Mouse (Mus musculus): ENCODE results near the gene P3h2. TPM values are rescaled to one million over a fixed set of nuclear protein-coding genes. Genes with fewer than 3 reads are reported as not detected.
A peak's percentile ranks its signal among the peaks of the same experiment; 100 is the strongest.

The P3h2 gene
- 6.2 and 6.3 TPM in 2 replicates for total RNA-seq (2021)
- long read RNA-seq, experiment 1, partial matches to known transcripts, result 1 of 5 reads
- long read RNA-seq, experiment 1, other reads (novel, unspliced or antisense), result 0 of 5 reads
- long read RNA-seq, experiment 2, partial matches to known transcripts, result 0 of 1 reads
- long read RNA-seq, experiment 2, other reads (novel, unspliced or antisense), result 0 of 1 reads

- DNase-seq, result peak; percentile 75
These were observed at the start of gene P3h2 for GRCm38 (mm10) chr16:26105115-26105974. Gene P3h2 (minus strand): TSS chr16:26105784.

- DNase-seq, result no peak
These were observed 46.7 kb upstream of the P3h2 start for GRCm38 (mm10) chr16:26152258-26152657.

- DNase-seq, result no peak
These were observed 45.4 kb upstream of the P3h2 start for GRCm38 (mm10) chr16:26150943-26151342.

- DNase-seq, result no peak
These were observed 41.3 kb upstream of the P3h2 start for GRCm38 (mm10) chr16:26146853-26147252.

GRCm38 (mm10) chr16:26131126-26131525 is 25.5 kb upstream of the P3h2 start:
- DNase-seq, result no peak

- no peak for DNase-seq
These were observed 1.0 kb upstream of the P3h2 start for GRCm38 (mm10) chr16:26106618-26107017.

- DNase-seq, result no peak
These were observed 545 bp upstream of the P3h2 start for GRCm38 (mm10) chr16:26106041-26106617.

- DNase-seq, result no peak
These were observed 1.3 kb downstream of the P3h2 start for GRCm38 (mm10) chr16:26104274-26104673.

- DNase-seq, result no peak
These were observed 2.7 kb downstream of the P3h2 start for GRCm38 (mm10) chr16:26102856-26103255.

GRCm38 (mm10) chr16:26100167-26100566 is 5.4 kb downstream of the P3h2 start:
- no peak for DNase-seq

GRCm38 (mm10) chr16:26095696-26096284 is 9.8 kb downstream of the P3h2 start:
- DNase-seq, result no peak

- DNase-seq, result no peak
These were observed 11.7 kb downstream of the P3h2 start for GRCm38 (mm10) chr16:26093888-26094287.

- DNase-seq, result no peak
These were observed 16.6 kb downstream of the P3h2 start for GRCm38 (mm10) chr16:26088976-26089375.

GRCm38 (mm10) chr16:26088240-26088639 is 17.3 kb downstream of the P3h2 start:
- DNase-seq, result no peak

GRCm38 (mm10) chr16:26086955-26087354 is 18.6 kb downstream of the P3h2 start:
- DNase-seq, result no peak

- no peak for DNase-seq
These were observed 20.4 kb downstream of the P3h2 start for GRCm38 (mm10) chr16:26085160-26085559.

GRCm38 (mm10) chr16:26082831-26083230 is 22.8 kb downstream of the P3h2 start:
- DNase-seq, result peak; percentile 49

- DNase-seq, result no peak
These were observed 23.2 kb downstream of the P3h2 start for GRCm38 (mm10) chr16:26082391-26082790.

- DNase-seq, result no peak
These were observed 26.6 kb downstream of the P3h2 start for GRCm38 (mm10) chr16:26078923-26079351.

- DNase-seq, result no peak
These were observed 27.5 kb downstream of the P3h2 start for GRCm38 (mm10) chr16:26078100-26078422.

- DNase-seq, result no peak
These were observed 28.1 kb downstream of the P3h2 start for GRCm38 (mm10) chr16:26077246-26078099.

- no peak for DNase-seq
These were observed 30.5 kb downstream of the P3h2 start for GRCm38 (mm10) chr16:26075063-26075462.

Measured in adrenal gland, postnatal 14 days (tissue).